27 mouse cellular contexts compared by ENCODE assay signal in the genomic region with DNA sequence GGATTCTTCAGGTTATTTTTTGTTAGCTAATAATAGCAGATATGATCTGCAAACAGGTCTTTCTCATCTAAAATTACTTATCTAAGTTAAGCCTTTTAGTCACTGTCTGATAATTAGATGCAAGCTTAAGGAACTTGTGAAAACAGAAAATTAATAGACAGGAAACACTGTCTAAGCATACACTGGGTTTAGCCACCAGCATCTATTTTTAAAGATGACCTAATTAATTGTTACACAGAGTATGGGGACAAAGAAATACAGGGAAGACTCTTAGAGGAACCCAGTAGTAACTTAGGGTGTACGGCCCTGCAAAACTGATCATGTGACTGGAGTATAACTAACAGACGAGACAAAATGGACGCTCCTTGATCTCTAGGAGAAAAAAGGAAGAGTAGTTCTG.
"Had no signal": no experiment of that assay in that cellular context is flagged by ENCODE, and none has a peak within 500 bp of the region (broad histone marks: within the 10 kb centered on the region; RNA-seq: fewer than 3 reads in every experiment).

No protein-coding gene starts in this region.

- H3K27me3 ChIP-seq: embryonic facial prominence, embryonic 12.5 days; embryonic facial prominence, embryonic 13.5 days; embryonic facial prominence, embryonic 15.5 days; forebrain, embryonic 12.5 days; forebrain, embryonic 13.5 days; forebrain, embryonic 15.5 days had no signal

- H3K9ac ChIP-seq: embryonic facial prominence, embryonic 12.5 days; embryonic facial prominence, embryonic 13.5 days; embryonic facial prominence, embryonic 15.5 days; forebrain, embryonic 12.5 days; forebrain, embryonic 13.5 days; forebrain, embryonic 15.5 days; forebrain, postnatal 0 days had no signal

- H3K4me3 ChIP-seq: embryonic facial prominence, embryonic 10.5 days; embryonic facial prominence, embryonic 12.5 days; embryonic facial prominence, embryonic 13.5 days; embryonic facial prominence, embryonic 15.5 days; erythroblast, embryonic 14.5 days; forebrain, embryonic 10.5 days; forebrain, embryonic 12.5 days; forebrain, embryonic 13.5 days; forebrain, embryonic 15.5 days; gastrocnemius, adult 2 months; heart, adult 2 months had no signal

- H3K27ac ChIP-seq: embryonic facial prominence, embryonic 10.5 days; embryonic facial prominence, embryonic 12.5 days; embryonic facial prominence, embryonic 13.5 days; embryonic facial prominence, embryonic 15.5 days; forebrain, embryonic 10.5 days; forebrain, embryonic 12.5 days; forebrain, embryonic 13.5 days; forebrain, embryonic 15.5 days; gastrocnemius, adult 2 months; heart, adult 2 months had no signal

- H3K36me3 ChIP-seq: embryonic facial prominence, embryonic 10.5 days; embryonic facial prominence, embryonic 12.5 days; embryonic facial prominence, embryonic 13.5 days; embryonic facial prominence, embryonic 15.5 days; forebrain, embryonic 10.5 days; forebrain, embryonic 12.5 days; forebrain, embryonic 15.5 days had no signal

- H3K4me2 ChIP-seq: embryonic facial prominence, embryonic 12.5 days; embryonic facial prominence, embryonic 13.5 days; embryonic facial prominence, embryonic 15.5 days; forebrain, embryonic 12.5 days; forebrain, embryonic 13.5 days; forebrain, embryonic 15.5 days had no signal

- H3K4me1 ChIP-seq: embryonic facial prominence, embryonic 10.5 days; embryonic facial prominence, embryonic 12.5 days; embryonic facial prominence, embryonic 13.5 days; embryonic facial prominence, embryonic 15.5 days; forebrain, embryonic 10.5 days; forebrain, embryonic 12.5 days; forebrain, embryonic 13.5 days; forebrain, embryonic 15.5 days had no signal

- H3K9me3 ChIP-seq: embryonic facial prominence, embryonic 10.5 days; embryonic facial prominence, embryonic 12.5 days; embryonic facial prominence, embryonic 13.5 days; embryonic facial prominence, embryonic 15.5 days; forebrain, embryonic 12.5 days; forebrain, embryonic 13.5 days; forebrain, embryonic 15.5 days had no signal

- DNase-seq: cerebellum, adult 9-10 months; cerebellum, adult 9-11 months; cerebellum, postnatal 10 days; cerebellum, postnatal 14 days; cerebellum, postnatal 25 days; cerebellum, postnatal 36 days; embryo, embryonic 11 days; forebrain, postnatal 0 days; gastrocnemius, adult 2 months; gastrocnemius, postnatal 10 days; gastrocnemius, postnatal 14 days; gastrocnemius, postnatal 25 days; gastrocnemius, postnatal 36 days; heart, adult 11 months; heart, adult 18-20 months; heart, adult 2 months had no signal

- ATAC-seq: forebrain, embryonic 13.5 days; forebrain, embryonic 14.5 days; forebrain, embryonic 15.5 days; forebrain, embryonic 16.5 days; forebrain, postnatal 0 days had no signal
